ENCODE assay signal across 10 mouse cellular contexts in the genomic region with DNA sequence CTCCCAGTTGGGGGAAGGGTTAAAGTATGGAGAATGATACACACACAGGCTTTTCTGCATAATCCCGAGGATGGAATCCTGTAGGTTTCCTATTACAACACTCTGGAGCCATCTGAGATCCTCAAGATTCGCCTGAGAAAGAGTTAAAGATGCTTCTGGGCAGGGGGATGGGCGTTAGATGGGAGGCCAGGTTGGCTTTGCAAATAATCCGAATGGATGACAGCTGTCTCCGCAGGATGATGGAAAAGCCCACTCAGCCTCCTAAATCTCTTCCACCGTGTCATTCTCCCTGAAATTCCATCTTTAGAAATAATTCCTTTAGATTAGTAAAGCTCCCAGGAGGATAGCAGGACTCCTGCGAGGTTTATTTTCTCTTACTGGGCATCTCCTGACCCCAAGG. TPM values are rescaled to one million over a fixed set of nuclear protein-coding genes. Genes with fewer than 3 reads are reported as not detected.
DNase-seq lines count a peak whose midpoint lies in the region; ATAC-seq and TF ChIP-seq lines count a peak whose summit lies in the region.
"Had no signal": no experiment of that assay in that cellular context is flagged by ENCODE, and none has a peak within 500 bp of the region (broad histone marks: within the 10 kb centered on the region; RNA-seq: fewer than 3 reads in every experiment).

No protein-coding gene starts in this region.

- H3K4me2 ChIP-seq in forebrain, embryonic 16.5 days (ENCODE audit: low read length): peak overlapping the region; percentile 95

- H3K27me3 ChIP-seq in E14TG2a.4 (ENCODE audit: insufficient read depth, low read length): peaks cover 16% of the 10 kb centered on the region
- no peaks in the 10 kb centered on the region for H3K27me3 ChIP-seq in forebrain, embryonic 16.5 days (replicated peaks; ENCODE audit: control insufficient read depth, insufficient read depth, low read length)

- H3K4me3 ChIP-seq in E14TG2a.4 (replicated peaks; ENCODE audit: low read length): peak overlapping the region; percentile 90
- no peak overlapping the region for H3K4me3 ChIP-seq in forebrain, embryonic 16.5 days (replicated peaks; ENCODE audit: low read length)

- H3K9me3 ChIP-seq in E14TG2a.4 (ENCODE audit: low read length): no peaks in the 10 kb centered on the region
- H3K9me3 ChIP-seq in forebrain, embryonic 16.5 days (ENCODE audit: control insufficient read depth, low read length): no peaks in the 10 kb centered on the region

- 11% methylated on average over 7 of the region's 7 CpGs for WGBS in forebrain, embryonic 16.5 days

- H3K4me1 ChIP-seq in E14TG2a.4 (replicated peaks; ENCODE audit: low read depth, low read length): peaks cover 34% of the 10 kb centered on the region
- H3K4me1 ChIP-seq in forebrain, embryonic 16.5 days (replicated peaks; ENCODE audit: control insufficient read depth, insufficient read depth, low read length): peaks cover 6% of the 10 kb centered on the region; the same call in 1 of the 2 replicates

- peak; percentile 26 to 42 for DNase-seq in cerebellum, postnatal 14 days
- DNase-seq in cerebellum, postnatal 25 days: no peak
- peak; percentile 26 for DNase-seq in mesoderm, embryonic 11.5 days (ENCODE audit: low read depth, low spot score)
- no peak for DNase-seq in natural killer cell, adult 2 months (ENCODE audit: low spot score in 2 of 2)
- no peak for DNase-seq in layer of hippocampus, adult 18-20 months (ENCODE audit: low spot score in 2 of 2)
- no peak for DNase-seq in ovary, postnatal 14 days (ENCODE audit: low spot score)
- DNase-seq: B cell, adult 2 months had no signal

- no peak overlapping the region for H3K27ac ChIP-seq in forebrain, embryonic 16.5 days (ENCODE audit: low read length)

- ATAC-seq in forebrain, embryonic 16.5 days: no peak

- TF ChIP-seq CTCF in E14TG2a.4 (conservative IDR thresholded peaks at IDR 0.05; ENCODE audit: low read length): no peak

- no peak overlapping the region for H3K9ac ChIP-seq in forebrain, embryonic 16.5 days (replicated peaks; ENCODE audit: low read depth, low read length)

- H3K36me3 ChIP-seq in E14TG2a.4 (ENCODE audit: insufficient read depth, low read length): no peaks in the 10 kb centered on the region
- no peaks in the 10 kb centered on the region for H3K36me3 ChIP-seq in forebrain, embryonic 16.5 days (ENCODE audit: control insufficient read depth, insufficient read depth)

RNA-seq across cellular contexts. Expression of a gene that starts 1.2 kb away (rescaled TPM):
- 10.8 and 11.1 TPM in 2 replicates for polyA plus RNA-seq in forebrain, embryonic 16.5 days (2015; fragmentation: Nextera tagmentation; extraction: Ambion mirVana)
- 10 to 100 TPM in 1 of 2 experiments, 1 to 10 TPM in 1; 8.3 to 10.2 TPM for total RNA-seq in layer of hippocampus, adult 18-20 months (2021)

RNA-seq across cellular contexts. Expression of a gene that starts 31.9 kb away (rescaled TPM):
- polyA plus RNA-seq in forebrain, embryonic 16.5 days (2015; fragmentation: Nextera tagmentation; extraction: Ambion mirVana): not detected in 2 replicates
- total RNA-seq in layer of hippocampus, adult 18-20 months (2021): not detected
- total RNA-seq: common myeloid progenitor, adult 5-6 weeks had no signal

Comparison
In these comparisons a context has a peak if more than half of its experiments do, and no peak if none do; other contexts are left out.
1. DNase-seq: peak in cerebellum, postnatal 14 days (2 of 2) and mesoderm, embryonic 11.5 days (single experiment); none in cerebellum, postnatal 25 days (0 of 2), natural killer cell, adult 2 months (0 of 2), layer of hippocampus, adult 18-20 months (0 of 2) and ovary, postnatal 14 days (single experiment).